Mouse (Mus musculus) kidney, postnatal 36 days (tissue): Measurements from ENCODE around the gene Cstb.
"Not testable (repeated sequence)": the region's sequence is repeated elsewhere in the genome, so short reads cannot be mapped to it uniquely, and the experiment has no call there.

Experiments used
- DNase-seq, 2 experiments: peaks; one replicate each; pipeline ENCODE4 v3.0.0; 2021 to 2022; ENCODE audit warnings: mixed read lengths in 2 of 2

The Cstb gene

DNA sequence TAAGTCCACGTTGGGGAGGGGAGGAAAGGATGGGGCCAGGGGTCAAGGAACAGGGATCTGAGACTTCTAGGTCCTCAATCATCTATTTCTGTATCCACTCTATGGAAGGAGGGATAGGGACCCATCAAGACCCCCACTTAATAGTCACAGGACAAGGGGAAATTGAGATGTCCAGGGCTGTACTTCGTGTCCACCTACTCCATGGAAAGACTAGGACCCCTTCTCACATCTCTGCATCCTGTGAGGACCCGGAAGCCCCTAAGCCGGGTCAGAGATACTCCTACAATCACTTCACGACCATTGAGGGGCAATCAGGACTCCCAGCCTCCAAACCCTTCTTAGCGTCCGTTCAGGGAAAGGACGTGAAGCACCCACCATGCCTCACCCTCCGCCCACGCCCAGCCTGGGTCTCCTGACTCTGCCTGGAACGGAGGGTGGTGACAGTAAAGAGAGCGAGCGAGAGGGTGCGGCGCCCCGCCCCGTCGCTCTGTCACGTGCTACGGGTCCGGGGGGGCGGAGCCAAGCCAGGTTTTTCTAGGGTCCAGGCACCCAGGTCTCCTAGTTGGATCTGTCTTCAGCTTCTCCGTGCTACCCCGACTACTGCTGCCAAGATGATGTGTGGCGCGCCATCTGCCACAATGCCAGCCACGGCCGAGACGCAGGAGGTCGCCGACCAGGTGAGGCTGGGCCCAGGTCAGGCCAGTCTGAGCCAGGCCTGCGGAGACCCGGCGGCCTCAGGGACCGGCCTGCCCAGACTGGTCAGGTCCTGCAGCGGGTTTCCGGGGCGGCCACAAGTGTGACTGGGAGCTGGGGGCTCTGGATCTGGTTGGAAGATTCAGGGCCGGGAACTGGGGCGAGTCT, at the start of gene Cstb:
TSS of gene Cstb (plus strand) at position 489 of the 861 bp plus-strand sequence.
- peak; percentile 85 to 94 for DNase-seq

DNA sequence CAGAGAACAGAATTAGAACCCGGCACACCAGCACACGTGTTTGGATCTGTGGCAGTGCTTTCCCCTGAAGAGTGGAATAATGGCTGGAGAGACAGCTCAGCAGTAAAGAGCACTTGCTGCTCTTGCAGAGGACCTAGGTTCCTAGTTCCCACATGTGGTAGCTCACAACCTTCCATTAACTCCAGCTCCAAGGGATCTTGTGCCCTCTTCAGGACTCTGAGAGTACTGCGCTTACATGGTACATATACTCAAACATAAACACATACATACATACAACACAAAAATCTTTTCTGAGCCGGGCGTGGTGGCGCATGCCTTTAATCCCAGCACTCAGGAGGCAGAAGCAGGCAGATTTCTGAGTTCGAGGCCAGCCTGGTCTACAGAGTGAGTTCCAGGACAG, 47.0 kb upstream of the Cstb start:
- DNase-seq = no peak

DNA sequence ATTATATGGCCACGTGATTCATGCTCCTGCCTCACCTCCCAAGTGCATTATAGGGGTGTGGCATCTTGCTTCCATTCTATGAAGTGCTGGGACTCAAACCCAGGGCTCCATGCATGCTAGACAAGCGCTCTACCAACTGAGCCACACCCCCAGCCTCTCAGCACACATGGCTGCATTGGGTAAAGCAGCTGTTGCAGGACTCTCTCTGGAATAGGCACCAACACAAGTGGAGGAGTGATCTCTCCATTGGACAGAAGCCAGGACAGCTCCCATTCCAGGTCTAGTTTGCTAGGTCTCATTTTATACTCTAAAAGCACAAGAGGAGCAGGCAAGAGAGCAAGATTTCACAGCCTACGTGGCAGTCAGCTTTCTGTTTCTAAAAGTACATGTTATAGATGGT, 41.9 kb upstream of the Cstb start:
- DNase-seq = no peak

- DNase-seq = no peak
These were observed 39.9 kb upstream of the Cstb start for GRCm38 (mm10) chr10:78385520-78385919.

- DNase-seq = no peak
These were observed 37.1 kb upstream of the Cstb start for GRCm38 (mm10) chr10:78388216-78388980.

DNA sequence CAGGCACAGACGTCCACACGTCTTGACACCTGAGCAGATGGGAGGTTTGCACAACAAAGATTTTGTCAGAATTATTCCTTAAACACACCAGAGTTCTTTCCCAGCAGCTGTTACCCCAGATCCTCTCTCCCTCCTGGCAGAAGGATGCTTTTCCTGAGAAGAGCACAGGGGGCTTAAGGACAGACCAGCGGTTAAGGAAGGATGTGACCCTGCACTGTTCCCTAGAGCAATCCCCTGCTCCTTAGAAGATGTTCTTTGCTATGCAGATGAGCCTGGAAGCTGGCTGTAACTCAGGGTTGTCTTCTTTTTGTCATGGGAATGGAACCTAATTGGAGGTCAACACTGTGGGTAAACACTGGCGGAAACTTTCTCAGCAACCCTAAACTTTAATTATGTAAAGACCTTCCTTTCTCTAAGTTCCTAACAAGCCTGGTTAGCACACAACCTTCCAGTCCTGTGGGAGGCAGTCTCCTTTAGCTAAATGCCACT, 34.4 kb upstream of the Cstb start:
- DNase-seq = no peak

DNA sequence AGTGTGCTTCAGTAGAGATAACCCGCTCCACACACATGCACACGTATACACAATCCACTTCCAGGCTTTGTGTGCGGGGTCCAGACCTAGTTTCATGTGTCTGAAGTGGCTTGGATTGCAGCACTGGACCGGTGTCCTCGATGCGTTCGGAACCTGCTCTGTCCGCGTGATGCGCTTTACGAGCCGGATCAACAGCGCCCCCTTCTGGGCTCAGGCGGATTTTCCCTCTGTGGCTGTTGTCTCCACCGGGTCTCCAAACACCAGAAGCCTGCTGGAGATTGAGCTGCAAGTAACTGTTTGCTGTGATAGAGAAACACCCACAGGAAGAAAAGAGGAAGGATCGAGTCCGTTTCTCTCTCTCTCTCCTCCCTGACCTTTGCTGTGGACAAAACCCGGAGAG, 33.4 kb upstream of the Cstb start:
- peak; percentile 79 to 92 for DNase-seq

DNA sequence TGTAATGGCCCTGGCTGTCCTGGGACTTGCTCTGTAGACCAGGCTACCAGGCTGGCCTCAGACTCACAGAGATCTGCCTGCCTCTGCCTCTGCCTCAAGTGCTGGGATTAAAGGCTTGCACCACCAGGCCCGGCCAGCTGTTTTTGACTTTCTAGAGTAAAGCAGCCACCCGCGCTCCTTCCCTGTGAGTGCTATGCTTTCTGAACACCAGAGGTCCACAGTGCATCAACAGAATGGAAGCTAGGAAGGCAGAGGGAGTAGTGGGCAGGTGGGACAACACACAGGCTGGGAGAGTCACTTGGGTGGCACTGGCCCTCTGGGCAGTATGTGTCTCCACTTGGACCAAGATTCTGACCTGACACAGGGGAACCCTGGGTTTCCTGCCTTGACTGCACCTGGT, 30.1 kb upstream of the Cstb start:
- no peak for DNase-seq

GRCm38 (mm10) chr10:78395819-78396624, 29.4 kb upstream of the Cstb start:
- DNase-seq = peak; percentile 91 to 99

DNA sequence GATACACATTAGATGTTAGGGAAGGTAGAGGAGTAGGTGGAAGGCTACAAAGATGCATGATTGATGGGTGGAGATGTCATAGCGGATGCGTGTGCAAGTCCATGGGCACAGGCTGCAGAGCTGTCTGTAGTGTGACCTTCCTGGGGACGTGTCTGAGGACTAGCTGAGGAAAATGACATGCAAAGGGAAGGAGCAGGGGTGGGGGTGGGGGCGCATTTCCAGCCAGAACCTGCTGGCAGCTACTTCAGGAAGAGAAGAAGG, 28.9 kb upstream of the Cstb start:
- DNase-seq = no peak

DNA sequence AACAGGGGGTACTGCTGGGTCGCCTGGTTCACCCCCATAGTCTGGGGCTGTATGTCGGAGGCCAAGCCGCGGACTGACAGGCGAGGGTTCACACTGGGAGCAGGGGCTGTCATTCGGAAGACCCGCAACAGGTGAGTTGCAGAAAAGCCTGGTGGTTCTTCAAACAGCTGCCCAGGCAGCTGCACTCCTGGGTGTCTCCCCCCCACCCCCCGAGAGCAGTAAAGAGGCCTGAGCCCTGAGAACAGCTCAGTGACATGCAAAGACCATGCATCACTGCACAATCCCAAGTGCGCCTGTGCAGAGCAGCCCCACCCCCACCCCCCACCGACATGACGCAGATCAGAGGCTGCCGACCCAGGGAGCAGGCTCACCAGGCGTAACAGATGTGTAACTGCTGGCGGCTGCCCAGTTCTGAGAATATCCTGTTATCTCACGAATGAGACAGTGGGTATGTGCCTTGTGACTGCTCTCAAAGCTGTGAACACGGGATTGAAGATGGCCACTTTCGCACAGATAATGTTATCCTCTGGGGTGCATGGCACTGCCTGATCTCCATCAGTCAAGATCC, 26.3 kb upstream of the Cstb start:
- peak; percentile 66 to 78 for DNase-seq

DNA sequence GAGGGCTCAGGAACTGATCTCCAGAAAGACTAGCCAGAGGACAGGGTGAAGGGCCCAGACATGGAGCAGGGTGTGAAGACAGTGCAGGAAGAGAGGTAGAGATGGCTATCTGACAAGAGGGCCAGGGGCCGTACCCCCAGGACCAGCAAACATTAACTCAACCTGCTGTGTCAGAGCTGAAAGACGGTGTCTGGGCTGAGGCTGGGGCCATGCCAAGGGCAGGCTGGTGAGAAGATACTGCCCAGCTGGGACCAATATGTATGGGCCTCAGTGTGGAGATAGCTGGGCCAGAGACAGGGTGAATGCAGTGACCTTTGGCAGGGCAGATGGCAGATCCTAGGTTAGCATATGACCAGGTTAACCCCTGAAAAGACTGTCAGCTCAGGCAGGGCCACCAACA, 24.3 kb upstream of the Cstb start:
- peak; percentile 34 to 51 for DNase-seq

DNA sequence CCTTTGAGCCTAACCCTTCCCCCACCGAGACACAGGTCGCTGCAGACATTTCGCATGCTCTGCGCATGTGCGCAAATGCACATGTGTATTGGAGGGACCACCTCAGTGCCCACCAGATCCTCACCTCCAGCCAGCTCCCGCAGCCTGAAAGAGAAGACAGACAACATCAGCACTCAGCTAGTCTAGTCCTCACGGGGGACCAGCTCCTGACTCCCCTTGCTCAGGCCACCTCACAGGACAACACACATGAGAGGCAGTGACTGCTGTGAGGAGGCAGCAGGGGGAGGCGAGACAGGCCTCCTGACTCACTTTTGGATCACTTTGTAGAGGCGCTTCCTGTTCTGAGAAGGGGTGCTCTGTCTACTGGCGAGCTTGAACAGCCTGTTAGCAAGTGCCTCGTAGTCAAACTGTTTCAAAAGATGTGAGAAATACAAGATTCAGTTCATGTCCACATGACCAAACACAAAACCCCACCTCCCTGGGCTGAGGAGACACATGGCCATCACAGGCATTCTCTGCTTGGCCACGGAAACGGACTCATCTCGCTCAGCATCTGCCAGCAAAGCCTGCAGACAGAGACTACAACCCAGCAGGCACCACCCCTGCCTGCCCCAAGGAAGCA, 23.1 kb upstream of the Cstb start:
- DNase-seq = no peak

DNA sequence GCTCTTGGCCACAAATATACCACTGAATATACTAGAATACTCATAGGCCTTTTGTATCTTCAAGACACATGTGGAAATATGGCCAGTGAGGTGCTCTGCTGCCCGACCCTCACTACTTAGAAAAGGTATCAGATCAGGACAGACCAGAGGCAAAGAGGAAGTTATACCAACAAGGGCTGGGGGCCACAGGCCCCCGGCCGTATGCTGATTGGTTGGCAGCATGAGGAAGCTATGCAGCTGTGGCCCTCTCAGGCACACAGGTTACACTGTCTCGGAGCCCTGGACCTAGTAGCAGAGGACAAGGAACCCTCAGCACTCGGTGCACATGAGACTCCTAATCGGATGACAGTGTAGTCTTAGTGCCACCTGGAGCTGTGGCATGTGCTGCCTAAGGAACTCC, 19.3 kb upstream of the Cstb start:
- DNase-seq = no peak

DNA sequence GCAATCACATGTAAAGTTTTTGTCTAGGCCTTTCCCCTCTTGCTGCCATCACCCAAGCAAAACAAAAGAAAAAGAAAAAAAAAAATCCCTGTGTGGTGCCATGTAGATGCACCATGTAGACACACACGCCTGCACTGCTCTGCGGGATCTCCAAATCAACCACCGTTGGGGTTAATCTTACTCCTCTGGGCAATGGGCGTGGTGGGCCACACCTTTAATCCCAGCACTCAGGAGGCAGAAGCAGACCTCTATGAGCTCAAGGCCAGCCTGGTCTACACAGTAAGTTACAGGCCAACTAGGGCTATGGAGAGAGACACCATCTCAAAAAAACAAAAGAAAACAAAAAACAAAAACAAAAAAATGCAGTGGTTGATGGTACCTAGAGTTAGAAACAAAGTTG, 18.3 kb upstream of the Cstb start:
- no peak for DNase-seq

GRCm38 (mm10) chr10:78409035-78409788, 16.3 kb upstream of the Cstb start:
- no peak for DNase-seq

GRCm38 (mm10) chr10:78411851-78412250, 13.6 kb upstream of the Cstb start:
- DNase-seq = no peak

DNA sequence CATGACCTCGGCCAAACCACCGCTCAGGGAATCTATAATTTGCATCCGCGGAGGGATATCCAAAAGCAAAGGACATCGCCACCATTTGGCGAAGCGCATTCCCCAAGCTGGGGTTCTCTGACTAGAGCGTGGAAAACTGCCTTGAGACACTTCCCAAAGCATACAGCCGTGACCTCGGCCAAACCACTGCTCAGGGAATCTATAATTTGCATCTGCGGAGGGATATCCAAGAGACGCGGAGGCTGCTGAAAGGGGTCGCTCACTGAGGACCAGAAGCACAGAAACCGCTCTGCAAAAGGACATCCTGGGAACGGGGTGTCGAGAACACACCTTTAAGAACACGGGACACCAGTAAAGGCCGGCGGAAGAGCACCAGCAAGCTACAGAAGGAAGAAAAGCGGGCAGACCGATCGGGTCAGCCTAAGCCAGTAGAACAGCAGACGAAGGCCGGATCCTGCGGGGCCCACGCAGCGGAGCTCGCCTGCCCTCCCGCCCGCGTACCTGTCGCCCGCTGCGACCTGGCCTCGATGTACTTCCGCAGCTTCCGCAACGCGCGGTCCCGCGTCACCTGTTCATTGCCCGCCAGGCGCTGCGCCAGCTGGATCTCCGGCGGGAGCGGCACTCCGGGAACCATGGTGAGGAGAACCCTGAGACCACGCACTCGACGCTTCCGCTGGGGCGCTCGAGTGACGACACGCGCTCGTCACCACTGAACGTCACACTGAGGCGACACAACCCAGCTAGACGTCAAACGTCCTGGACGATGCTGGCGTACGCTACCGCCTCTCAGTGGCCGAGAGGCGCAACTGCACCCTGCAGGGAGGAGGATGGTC, 12.9 kb upstream of the Cstb start, which contains the start of gene Rrp1:
TSS of gene Rrp1 (minus strand) at position 725 of the 833 bp plus-strand sequence.
- DNase-seq = peak; percentile 94 to 95

GRCm38 (mm10) chr10:78413152-78413520, 12.3 kb upstream of the Cstb start:
- no peak for DNase-seq

DNA sequence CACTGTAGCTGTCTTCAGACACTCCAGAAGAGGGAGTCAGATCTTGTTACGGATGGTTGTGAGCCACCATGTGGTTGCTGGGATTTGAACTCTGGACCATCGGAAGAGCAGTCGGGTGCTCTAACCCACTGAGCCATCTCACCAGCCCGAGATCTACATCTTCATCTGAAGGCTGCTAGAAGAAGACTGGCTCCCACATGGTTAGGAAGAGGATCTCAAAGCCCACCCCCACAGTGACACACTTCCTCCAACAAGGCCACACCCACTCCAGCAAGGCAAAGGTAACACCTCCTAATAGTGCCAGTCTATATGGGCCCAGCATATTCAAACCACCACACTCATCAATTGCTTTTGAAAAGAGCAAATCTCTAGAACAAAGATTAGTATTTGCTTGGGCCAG, 10.5 kb upstream of the Cstb start:
- DNase-seq = not testable (repeated sequence)

DNA sequence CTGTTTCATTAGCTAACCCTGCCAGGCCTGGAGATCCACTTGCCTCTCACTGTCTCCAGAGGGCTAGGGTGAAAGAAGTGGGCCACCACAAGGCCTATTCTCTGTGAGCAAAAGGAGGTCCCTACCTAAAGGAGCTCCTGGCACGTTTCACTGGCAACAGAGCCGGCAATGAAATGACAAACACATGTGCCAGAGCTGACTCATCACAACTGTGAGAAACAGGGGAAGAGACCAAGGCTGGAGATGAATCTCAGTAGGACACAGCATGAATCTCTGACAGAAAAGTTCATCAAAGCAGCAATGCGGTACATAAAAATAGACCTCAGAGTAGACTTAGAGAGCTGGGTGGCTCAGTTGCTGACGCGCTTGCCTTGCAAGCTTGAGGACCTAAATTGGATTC, 7.6 kb upstream of the Cstb start:
- DNase-seq = no peak
